Mouse (Mus musculus): Measurements from ENCODE around the gene Cotl1. TPM values are rescaled to one million over a fixed set of nuclear protein-coding genes. Genes with fewer than 3 reads are reported as not detected.

Cotl1 gene
- polyA plus RNA-seq, 1 experiment = 428 TPM

DNA sequence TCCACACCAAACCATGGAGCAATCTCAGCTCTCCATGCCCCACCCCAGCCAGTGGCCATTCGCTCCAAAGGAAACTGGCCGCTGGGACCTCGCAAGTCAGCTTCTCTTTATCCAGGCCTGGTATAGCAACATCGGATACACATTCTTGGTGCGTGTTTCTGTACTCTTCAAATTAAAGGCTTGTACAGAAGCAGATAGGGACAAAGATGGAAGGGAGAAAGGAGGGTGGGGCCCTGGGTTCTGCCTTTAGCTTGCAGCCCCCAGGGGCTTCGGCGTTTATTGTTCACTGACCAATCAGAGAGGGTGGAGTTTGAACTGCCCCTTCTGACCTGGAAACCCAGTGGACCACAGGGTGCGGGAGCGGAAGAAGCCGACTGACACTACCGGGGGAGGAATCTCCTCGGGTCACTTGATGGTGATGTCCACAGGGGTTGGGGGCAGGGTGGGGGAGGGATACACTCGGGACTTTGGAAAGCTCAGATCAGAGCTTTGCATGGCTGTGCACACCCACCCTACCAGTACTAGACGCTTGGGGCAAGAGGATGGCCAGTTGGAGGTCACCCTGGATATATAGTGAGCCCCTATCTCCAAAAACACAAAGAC lies 824 bp downstream of the Cotl1 start:
- WGBS = 23% methylated on average over 14 of the region's 14 CpGs
- TF ChIP-seq POLR2A (IDR thresholded peaks at IDR 0.05; ENCODE audit: control insufficient read depth, extremely low read depth, insufficient read depth, low read length, poor library complexity) (no peak), CTCF (IDR thresholded peaks at IDR 0.05; ENCODE audit: borderline replicate concordance, control insufficient read depth, extremely low read depth, insufficient read depth, low read length, poor library complexity) (no peak)
- Histone ChIP-seq H3K4me1 (replicated peaks; ENCODE audit: control insufficient read depth, insufficient read depth, low read length) (peaks cover 49% of the 10 kb centered on the region), H3K4me3 (ENCODE audit: control insufficient read depth, insufficient read depth, low read length) (peak overlapping the region; percentile 64), H3K27ac (ENCODE audit: control insufficient read depth, insufficient read depth, low read length) (no peak overlapping the region), H3K36me3 (ENCODE audit: control insufficient read depth, insufficient read depth, low read length) (no peaks in the 10 kb centered on the region), H3K27me3 (ENCODE audit: control insufficient read depth, insufficient read depth, low read length) (no peaks in the 10 kb centered on the region)
- no peak for DNase-seq

DNA sequence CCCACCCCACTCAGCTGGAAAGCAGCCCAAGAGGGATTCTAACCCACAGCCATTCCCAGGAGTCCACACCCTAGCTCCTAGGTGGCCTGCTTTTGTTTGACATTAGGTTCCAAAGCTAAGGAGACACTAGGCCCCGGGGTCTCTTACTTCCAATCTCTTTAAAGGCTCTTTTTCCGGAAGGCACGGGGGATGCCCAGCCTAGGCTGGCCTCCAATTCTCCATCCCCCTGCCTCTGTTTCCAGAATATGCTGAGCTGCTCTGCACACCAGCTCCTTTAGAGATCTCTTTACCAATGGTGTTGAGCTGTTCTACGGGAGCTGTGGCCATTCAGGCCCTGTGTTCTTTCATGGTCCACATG lies 1.4 kb downstream of the Cotl1 start:
- WGBS = 77% methylated on average over 4 of the region's 4 CpGs
- no peak for DNase-seq
- H3K36me3 ChIP-seq (ENCODE audit: control insufficient read depth, insufficient read depth, low read length) = no peaks in the 10 kb centered on the region
- peaks cover 49% of the 10 kb centered on the region for H3K4me1 ChIP-seq (replicated peaks; ENCODE audit: control insufficient read depth, insufficient read depth, low read length)
- no peaks in the 10 kb centered on the region for H3K27me3 ChIP-seq (ENCODE audit: control insufficient read depth, insufficient read depth, low read length)
- TF ChIP-seq POLR2A (IDR thresholded peaks at IDR 0.05; ENCODE audit: control insufficient read depth, extremely low read depth, insufficient read depth, low read length, poor library complexity) (no peak), CTCF (IDR thresholded peaks at IDR 0.05; ENCODE audit: borderline replicate concordance, control insufficient read depth, extremely low read depth, insufficient read depth, low read length, poor library complexity) (no peak)
- H3K27ac ChIP-seq (ENCODE audit: control insufficient read depth, insufficient read depth, low read length) = peak overlapping the region; percentile 45; the same call in 1 of the 2 replicates
- peak overlapping the region; percentile 64 for H3K4me3 ChIP-seq (ENCODE audit: control insufficient read depth, insufficient read depth, low read length)

DNA sequence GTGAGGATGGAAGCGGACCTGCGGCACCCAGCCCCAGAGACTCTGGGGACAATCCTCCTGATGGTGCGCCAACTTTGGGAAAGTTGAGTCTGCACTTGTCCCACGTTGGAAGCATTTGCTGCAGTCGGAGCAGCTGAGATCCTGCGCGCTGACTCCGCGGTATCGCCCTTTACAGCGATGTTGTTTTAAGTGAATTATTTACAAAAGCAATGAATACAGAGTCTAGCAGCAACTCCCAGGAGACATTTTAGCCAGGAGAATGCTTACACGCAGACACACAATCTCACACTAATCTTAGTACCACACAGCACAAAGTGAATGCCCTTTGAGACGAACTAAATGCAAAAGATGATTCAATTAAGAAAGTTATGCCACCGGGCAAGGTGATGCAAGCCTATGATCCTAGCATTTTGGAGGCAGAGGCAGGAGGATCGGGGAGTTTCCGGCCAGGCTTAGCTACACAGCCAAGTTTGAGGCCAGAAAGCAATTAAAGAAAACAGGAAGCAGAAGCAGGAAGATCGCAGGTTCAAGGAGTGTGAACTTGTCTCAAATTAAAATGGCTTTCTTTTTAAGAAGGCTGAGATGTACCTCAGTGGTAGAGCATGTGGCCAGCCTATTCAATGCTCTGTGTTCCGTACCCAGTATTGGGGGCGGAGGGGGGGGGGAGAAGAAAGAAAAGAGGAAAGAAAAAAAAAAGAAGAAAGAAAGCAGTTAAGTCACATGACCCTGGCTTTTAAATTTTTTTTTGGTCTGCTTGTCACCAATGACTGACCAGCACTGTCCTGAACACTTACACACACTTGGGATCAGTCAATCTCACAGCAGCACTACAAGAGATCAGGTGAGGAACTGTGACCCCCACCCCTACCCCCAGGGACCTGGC lies 2.0 kb downstream of the Cotl1 start:
- H3K4me1 ChIP-seq (replicated peaks; ENCODE audit: control insufficient read depth, insufficient read depth, low read length) = peaks cover 55% of the 10 kb centered on the region
- TF ChIP-seq POLR2A (IDR thresholded peaks at IDR 0.05; ENCODE audit: control insufficient read depth, extremely low read depth, insufficient read depth, low read length, poor library complexity) = 0 out of 2 replicates have a peak, but pooled peaks have one; percentile 19
- TF ChIP-seq CTCF (IDR thresholded peaks at IDR 0.05; ENCODE audit: borderline replicate concordance, control insufficient read depth, extremely low read depth, insufficient read depth, low read length, poor library complexity) = no peak
- DNase-seq = peak; percentile 34
- 35% methylated on average over 19 of the region's 19 CpGs for WGBS
- no peaks in the 10 kb centered on the region for H3K27me3 ChIP-seq (ENCODE audit: control insufficient read depth, insufficient read depth, low read length)
- peak overlapping the region; percentile 32 for H3K4me3 ChIP-seq (ENCODE audit: control insufficient read depth, insufficient read depth, low read length)
- peak overlapping the region; percentile 45 for H3K27ac ChIP-seq (ENCODE audit: control insufficient read depth, insufficient read depth, low read length)
- H3K36me3 ChIP-seq (ENCODE audit: control insufficient read depth, insufficient read depth, low read length) = no peaks in the 10 kb centered on the region

- Histone ChIP-seq H3K4me3 (ENCODE audit: control insufficient read depth, insufficient read depth, low read length) (peak overlapping the region; percentile 28), H3K27ac (ENCODE audit: control insufficient read depth, insufficient read depth, low read length) (peak overlapping the region; percentile 28; the same call in 1 of the 2 replicates), H3K4me1 (replicated peaks; ENCODE audit: control insufficient read depth, insufficient read depth, low read length) (peaks cover 61% of the 10 kb centered on the region), H3K27me3 (ENCODE audit: control insufficient read depth, insufficient read depth, low read length) (no peaks in the 10 kb centered on the region), H3K36me3 (ENCODE audit: control insufficient read depth, insufficient read depth, low read length) (no peaks in the 10 kb centered on the region)
- TF ChIP-seq CTCF (IDR thresholded peaks at IDR 0.05; ENCODE audit: borderline replicate concordance, control insufficient read depth, extremely low read depth, insufficient read depth, low read length, poor library complexity) (no peak), POLR2A (IDR thresholded peaks at IDR 0.05; ENCODE audit: control insufficient read depth, extremely low read depth, insufficient read depth, low read length, poor library complexity) (0 out of 2 replicates have a peak, but pooled peaks have one; percentile 34)
- peak; percentile 49 for DNase-seq
- 6% methylated on average over 10 of the region's 10 CpGs for WGBS
Measured at GRCm38 (mm10) chr8:119837553-119838071, 2.7 kb downstream of the Cotl1 start.

DNA sequence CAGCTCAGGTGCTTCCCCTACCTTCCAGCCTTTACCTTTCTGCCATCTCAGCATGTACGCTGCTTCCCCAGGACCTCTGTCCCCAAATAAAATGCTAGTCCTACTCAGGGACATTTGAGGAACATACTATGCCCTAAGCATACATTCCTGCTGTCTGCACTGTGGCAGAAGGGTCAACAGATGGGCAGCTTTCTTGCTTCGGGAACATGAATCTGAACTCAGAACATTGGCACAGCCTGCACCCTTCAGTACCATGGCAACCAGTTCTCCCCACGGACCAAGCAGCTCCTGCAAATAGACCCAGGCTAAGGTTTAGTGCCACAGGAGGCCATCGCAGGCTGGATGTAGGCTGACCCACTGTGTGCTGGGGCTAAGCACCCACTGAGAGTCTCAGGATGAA lies 3.5 kb downstream of the Cotl1 start:
- TF ChIP-seq POLR2A (IDR thresholded peaks at IDR 0.05; ENCODE audit: control insufficient read depth, extremely low read depth, insufficient read depth, low read length, poor library complexity) = no peak
- no peak for TF ChIP-seq CTCF (IDR thresholded peaks at IDR 0.05; ENCODE audit: borderline replicate concordance, control insufficient read depth, extremely low read depth, insufficient read depth, low read length, poor library complexity)
- 89% methylated on average over 4 of the region's 4 CpGs for WGBS
- no peak overlapping the region for H3K4me3 ChIP-seq (ENCODE audit: control insufficient read depth, insufficient read depth, low read length)
- H3K27me3 ChIP-seq (ENCODE audit: control insufficient read depth, insufficient read depth, low read length) = no peaks in the 10 kb centered on the region
- no peak overlapping the region for H3K27ac ChIP-seq (ENCODE audit: control insufficient read depth, insufficient read depth, low read length)
- H3K4me1 ChIP-seq (replicated peaks; ENCODE audit: control insufficient read depth, insufficient read depth, low read length) = peaks cover 69% of the 10 kb centered on the region
- DNase-seq = no peak
- no peaks in the 10 kb centered on the region for H3K36me3 ChIP-seq (ENCODE audit: control insufficient read depth, insufficient read depth, low read length)

DNA sequence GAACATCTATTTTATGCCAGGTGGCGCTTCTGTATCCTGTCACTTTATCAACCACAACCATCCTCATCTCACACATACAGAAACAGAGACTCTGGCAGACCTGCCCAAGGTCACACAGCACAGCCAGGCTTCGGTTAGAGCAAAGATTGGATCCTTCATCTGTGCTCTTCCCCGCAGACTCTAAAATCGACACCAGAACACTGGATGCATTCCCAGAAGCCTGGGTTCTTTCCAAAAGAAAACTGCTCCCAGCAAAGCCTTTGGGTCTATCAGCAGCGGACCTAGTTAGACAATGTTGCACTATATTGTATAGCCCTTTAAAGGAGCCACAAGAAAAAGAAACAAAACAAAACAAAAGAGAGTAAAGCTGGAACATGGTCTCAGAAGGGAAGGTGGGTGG lies 5.1 kb downstream of the Cotl1 start:
- 83% methylated on average over 5 of the region's 5 CpGs for WGBS
- no peak for TF ChIP-seq CTCF (IDR thresholded peaks at IDR 0.05; ENCODE audit: borderline replicate concordance, control insufficient read depth, extremely low read depth, insufficient read depth, low read length, poor library complexity)
- no peak for TF ChIP-seq POLR2A (IDR thresholded peaks at IDR 0.05; ENCODE audit: control insufficient read depth, extremely low read depth, insufficient read depth, low read length, poor library complexity)
- Histone ChIP-seq H3K27ac (ENCODE audit: control insufficient read depth, insufficient read depth, low read length) (no peak overlapping the region), H3K4me3 (ENCODE audit: control insufficient read depth, insufficient read depth, low read length) (no peak overlapping the region), H3K36me3 (ENCODE audit: control insufficient read depth, insufficient read depth, low read length) (no peaks in the 10 kb centered on the region), H3K4me1 (replicated peaks; ENCODE audit: control insufficient read depth, insufficient read depth, low read length) (peaks cover 77% of the 10 kb centered on the region), H3K27me3 (ENCODE audit: control insufficient read depth, insufficient read depth, low read length) (no peaks in the 10 kb centered on the region)
- DNase-seq = no peak

All from thymus, adult 2 months (tissue).